Mouse (Mus musculus) myocyte (in vitro differentiated cells): ENCODE data around the gene Plac8. TPM values are rescaled to one million over a fixed set of nuclear protein-coding genes. Genes with fewer than 3 reads are reported as not detected.

Experiments used
- H3K27me3 ChIP-seq: one replicate; pipeline ENCODE4 v1.6.1; 2011; ENCODE audit not compliant: control insufficient read depth, insufficient read depth, insufficient read length
- H3K36me3 ChIP-seq: one replicate; pipeline ENCODE4 v1.6.1; 2011; ENCODE audit not compliant: control insufficient read depth, insufficient read depth
- H3K4me2 ChIP-seq: one replicate; pipeline ENCODE4 v1.6.1; 2011; ENCODE audit warnings: low read depth, control low read depth
- H3K4me3 ChIP-seq: one replicate; pipeline ENCODE4 v1.5.1; 2011; ENCODE audit warnings: mild to moderate bottlenecking, control low read depth, moderate library complexity
- H3K79me2 ChIP-seq: one replicate; pipeline ENCODE4 v1.6.1; 2011; ENCODE audit not compliant: control insufficient read depth, insufficient read depth
- H3ac ChIP-seq: one replicate; pipeline ENCODE4 v1.6.1; 2011; ENCODE audit not compliant: control insufficient read depth, insufficient read length
- CEBPB ChIP-seq: IDR thresholded peaks from 2 replicates; pipeline ENCODE4 v1.6.1; 2011; ENCODE audit warnings: mild to moderate bottlenecking, moderate library complexity; ENCODE audit not compliant: poor library complexity, insufficient read depth, severe bottlenecking
- E2F4 ChIP-seq: IDR thresholded peaks from one replicate; pipeline ENCODE4 v1.6.1; 2011; ENCODE audit warnings: mild to moderate bottlenecking, control low read depth, moderate library complexity; ENCODE audit not compliant: insufficient read depth
- MAX ChIP-seq: IDR thresholded peaks from one replicate; pipeline ENCODE4 v1.6.1; 2011; ENCODE audit warnings: low read depth, mild to moderate bottlenecking, control low read depth
- MYOD1 ChIP-seq, 3 experiments: IDR thresholded peaks; one replicate each; pipeline ENCODE4 v1.6.1; 2011; ENCODE audit warnings: control low read depth in 2 of 3, low read depth in 2 of 3, mild to moderate bottlenecking in 2 of 3, moderate library complexity in 1 of 3; ENCODE audit not compliant: insufficient read length in 2 of 3, control insufficient read depth in 1 of 3
- MYOG ChIP-seq, 3 experiments: IDR thresholded peaks; one replicate each; pipeline ENCODE4 v1.6.1; 2011; ENCODE audit warnings: control low read depth in 2 of 3, low read depth in 2 of 3, mild to moderate bottlenecking in 2 of 3; ENCODE audit not compliant: insufficient read length in 2 of 3, control insufficient read depth in 1 of 3, insufficient read depth in 1 of 3
- POLR2A ChIP-seq: IDR thresholded peaks from one replicate; pipeline ENCODE4 v1.6.1; 2011; ENCODE audit warnings: low read depth, mild to moderate bottlenecking, control low read depth, moderate library complexity; ENCODE audit not compliant: insufficient read length
- POLR2AphosphoS2 ChIP-seq: IDR thresholded peaks from one replicate; pipeline ENCODE4 v1.6.1; 2011; ENCODE audit warnings: low read depth, control low read depth; ENCODE audit not compliant: insufficient read length
- REST ChIP-seq: IDR thresholded peaks from one replicate; pipeline ENCODE4 v1.6.1; 2011; ENCODE audit warnings: mild to moderate bottlenecking, control low read depth, moderate library complexity; ENCODE audit not compliant: insufficient read depth, insufficient read length
- SRF ChIP-seq: IDR thresholded peaks from one replicate; pipeline ENCODE4 v1.6.1; 2011; ENCODE audit warnings: low read depth; ENCODE audit not compliant: control insufficient read depth, insufficient read length
- TCF12 ChIP-seq: IDR thresholded peaks from one replicate; pipeline ENCODE4 v1.6.1; 2011; ENCODE audit warnings: mild to moderate bottlenecking, control low read depth; ENCODE audit not compliant: poor library complexity, insufficient read depth, severe bottlenecking
- TCF3 ChIP-seq: IDR thresholded peaks from one replicate; pipeline ENCODE4 v1.6.1; 2011; ENCODE audit warnings: low read depth, control low read depth; ENCODE audit not compliant: insufficient read length
- USF1 ChIP-seq: IDR thresholded peaks from one replicate; pipeline ENCODE4 v1.6.1; 2011; ENCODE audit warnings: low read depth, mild to moderate bottlenecking, control low read depth, moderate library complexity
- polyA plus RNA-seq: library from polyadenylated mRNA; unstranded; fragments of >200 nt; fragmentation: generic; extraction: Trizol; gene quantifications from one replicate; pipeline ENCODE4 v1.2.1, GENCODE M21; 2012; ENCODE audit warnings: missing spikeins

The Plac8 gene
- polyA plus RNA-seq, 1 experiment: 4.8 TPM

GRCm38 (mm10) chr5:100549311-100549710, 22.7 kb downstream of the Plac8 start:
- Histone ChIP-seq H3ac (no peak overlapping the region), H3K4me2 (no peak overlapping the region), H3K27me3 (no peaks in the 10 kb centered on the region), H3K79me2 (no peaks in the 10 kb centered on the region), H3K36me3 (peaks cover 25% of the 10 kb centered on the region), H3K4me3 (no peak overlapping the region)
- no peak for TF ChIP-seq MYOG (IDR thresholded peaks at IDR 0.05; ENCODE audit: control insufficient read depth in 1 of 3, insufficient read depth in 1 of 3, insufficient read length in 2 of 3, low read depth in 2 of 3)
- no peak for TF ChIP-seq E2F4
- no peak for TF ChIP-seq MAX
- no peak for TF ChIP-seq CEBPB
- TF ChIP-seq TCF3: no peak

GRCm38 (mm10) chr5:100548236-100548635, 23.8 kb downstream of the Plac8 start:
- Histone ChIP-seq H3K79me2 (no peaks in the 10 kb centered on the region), H3K4me2 (no peak overlapping the region), H3ac (no peak overlapping the region), H3K36me3 (peaks cover 25% of the 10 kb centered on the region), H3K27me3 (no peaks in the 10 kb centered on the region), H3K4me3 (no peak overlapping the region)
- no peak for TF ChIP-seq E2F4
- no peak for TF ChIP-seq CEBPB
- TF ChIP-seq POLR2A: no peak
- no peak for TF ChIP-seq REST

- Histone ChIP-seq H3K4me3 (no peak overlapping the region), H3K36me3 (peaks cover 36% of the 10 kb centered on the region), H3ac (no peak overlapping the region), H3K4me2 (no peak overlapping the region), H3K27me3 (no peaks in the 10 kb centered on the region), H3K79me2 (no peaks in the 10 kb centered on the region)
- no peak for TF ChIP-seq POLR2A
- no peak for TF ChIP-seq TCF3
- no peak for TF ChIP-seq POLR2AphosphoS2
- TF ChIP-seq MYOG (IDR thresholded peaks at IDR 0.05; ENCODE audit: control insufficient read depth in 1 of 3, insufficient read depth in 1 of 3, insufficient read length in 2 of 3, low read depth in 2 of 3): no peak
- TF ChIP-seq REST: no peak
- TF ChIP-seq USF1: no peak
These were observed 25.6 kb downstream of the Plac8 start for GRCm38 (mm10) chr5:100546294-100547080.

DNA sequence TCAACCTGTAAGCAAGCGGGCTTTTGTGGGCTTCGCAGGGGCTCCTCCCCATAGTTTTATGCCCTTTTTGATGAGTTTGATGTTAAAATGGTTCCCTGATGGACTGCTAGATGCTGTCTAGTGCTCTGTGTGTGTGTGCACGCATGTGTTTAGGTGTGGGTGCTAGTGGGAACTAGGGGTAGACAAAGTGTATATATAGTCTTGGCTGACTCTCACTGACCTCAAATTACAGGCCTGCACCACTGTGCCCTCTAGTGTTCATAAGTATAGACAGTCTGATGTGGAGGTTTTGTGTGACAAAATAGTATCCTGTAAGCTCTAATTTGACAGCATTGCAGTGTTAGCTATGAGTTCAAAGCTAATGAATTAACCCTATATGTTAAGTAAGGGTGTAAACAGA, 35.4 kb downstream of the Plac8 start:
- no peaks in the 10 kb centered on the region for H3K79me2 ChIP-seq
- H3K36me3 ChIP-seq: peaks cover 44% of the 10 kb centered on the region
- no peak overlapping the region for H3K4me3 ChIP-seq
- H3K27me3 ChIP-seq: no peaks in the 10 kb centered on the region
- H3K4me2 ChIP-seq: no peak overlapping the region
- H3ac ChIP-seq: no peak overlapping the region
- TF ChIP-seq MAX (no peak), SRF (no peak), REST (no peak), USF1 (no peak), MYOG (IDR thresholded peaks at IDR 0.05; ENCODE audit: control insufficient read depth in 1 of 3, insufficient read depth in 1 of 3, insufficient read length in 2 of 3, low read depth in 2 of 3) (no peak), E2F4 (no peak), TCF12 (no peak), POLR2A (no peak), TCF3 (no peak), CEBPB (no peak), POLR2AphosphoS2 (no peak), MYOD1 (IDR thresholded peaks at IDR 0.05; ENCODE audit: control insufficient read depth in 1 of 3, insufficient read length in 2 of 3, low read depth in 2 of 3) (no peak)

DNA sequence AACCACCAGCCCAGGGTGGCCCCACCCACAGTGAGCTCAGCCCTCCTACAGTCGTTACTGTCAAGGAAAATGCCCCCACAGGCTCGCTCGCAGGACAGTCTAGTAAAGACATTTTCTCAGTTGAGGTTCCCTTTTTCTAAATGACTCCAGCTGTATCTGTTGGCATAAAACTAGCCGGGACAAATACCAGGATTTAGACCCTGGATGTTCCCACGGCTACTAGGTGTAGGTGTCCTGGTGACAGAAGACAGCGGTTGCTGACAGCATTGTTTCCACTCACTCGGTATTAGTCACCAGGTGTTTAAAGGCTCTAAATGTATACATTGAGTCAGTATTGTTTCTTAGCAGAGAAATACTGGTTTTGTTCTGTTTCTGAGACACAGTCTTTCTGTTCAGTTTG, 36.2 kb downstream of the Plac8 start:
- TF ChIP-seq CEBPB (no peak), REST (no peak), POLR2A (no peak), E2F4 (no peak), MYOG (IDR thresholded peaks at IDR 0.05; ENCODE audit: control insufficient read depth in 1 of 3, insufficient read depth in 1 of 3, insufficient read length in 2 of 3, low read depth in 2 of 3) (no peak), TCF12 (no peak), SRF (no peak), USF1 (no peak), MYOD1 (IDR thresholded peaks at IDR 0.05; ENCODE audit: control insufficient read depth in 1 of 3, insufficient read length in 2 of 3, low read depth in 2 of 3) (no peak), POLR2AphosphoS2 (no peak), MAX (no peak), TCF3 (no peak)
- H3ac ChIP-seq: no peak overlapping the region
- H3K79me2 ChIP-seq: no peaks in the 10 kb centered on the region
- H3K4me2 ChIP-seq: no peak overlapping the region
- no peaks in the 10 kb centered on the region for H3K27me3 ChIP-seq
- peaks cover 45% of the 10 kb centered on the region for H3K36me3 ChIP-seq
- no peak overlapping the region for H3K4me3 ChIP-seq
